Mouse (Mus musculus) MN1 (cell line): ENCODE data around the gene Dcaf10.

Experiments
- DNase-seq: peaks from one replicate; pipeline ENCODE4 v3.0.0-alpha.2; 2016; ENCODE audit warnings: low spot score

The Dcaf10 gene

GRCm38 (mm10) chr4:45419051-45419450, 77.2 kb downstream of the Dcaf10 start:
- no peak for DNase-seq

- no peak for DNase-seq
These were observed 78.8 kb downstream of the Dcaf10 start for GRCm38 (mm10) chr4:45420733-45421132.

- no peak for DNase-seq
These were observed 79.8 kb downstream of the Dcaf10 start for GRCm38 (mm10) chr4:45421519-45422260.

- no peak for DNase-seq
These were observed 80.7 kb downstream of the Dcaf10 start for GRCm38 (mm10) chr4:45422640-45423039.

GRCm38 (mm10) chr4:45423406-45423805, 81.5 kb downstream of the Dcaf10 start:
- DNase-seq, result no peak

GRCm38 (mm10) chr4:45426724-45427457, 85.0 kb downstream of the Dcaf10 start:
- no peak for DNase-seq
